Mouse (Mus musculus): ENCODE measurements at regions not wholly inside any gene's neighbourhood (a gene's known extent, or its start where the extent isn't known, plus 50 kb on each side); places are given as distances from the start of the nearest gene placed in this dataset.

DNA sequence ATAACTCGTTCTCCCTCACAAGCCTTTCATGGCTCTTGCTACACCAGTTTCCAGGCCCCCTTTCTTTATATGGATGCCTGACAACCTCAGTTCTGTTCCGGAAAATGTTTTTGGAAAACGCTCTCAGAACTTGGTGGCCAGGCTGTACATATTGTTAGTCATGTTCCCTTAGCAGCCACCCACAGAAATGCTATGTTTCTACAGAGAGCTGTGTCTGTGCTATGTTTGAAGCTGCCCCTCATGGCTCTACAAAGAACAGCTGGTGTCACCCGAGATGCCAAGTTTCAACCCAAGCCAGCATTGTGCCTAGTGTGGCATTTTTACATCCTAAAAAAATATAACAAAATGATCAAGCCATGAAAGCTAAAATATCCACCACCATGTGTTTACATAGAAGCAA lies 175.0 kb upstream of the Sphkap start:
- Histone ChIP-seq H3K36me3 (no peaks in the 10 kb centered on the region), H3K4me2 (no peak overlapping the region), H3K9ac (no peak overlapping the region), H3K9me3 (no peaks in the 10 kb centered on the region), H3K27ac (no peak overlapping the region), H3K27me3 (no peaks in the 10 kb centered on the region), H3K4me3 (no peak overlapping the region), H3K4me1 (replicated peaks) (no peaks in the 10 kb centered on the region)
- no peak for ATAC-seq (ENCODE audit: low FRiP score)
- WGBS = 84% methylated on average over 4 of the region's 4 CpGs

DNA sequence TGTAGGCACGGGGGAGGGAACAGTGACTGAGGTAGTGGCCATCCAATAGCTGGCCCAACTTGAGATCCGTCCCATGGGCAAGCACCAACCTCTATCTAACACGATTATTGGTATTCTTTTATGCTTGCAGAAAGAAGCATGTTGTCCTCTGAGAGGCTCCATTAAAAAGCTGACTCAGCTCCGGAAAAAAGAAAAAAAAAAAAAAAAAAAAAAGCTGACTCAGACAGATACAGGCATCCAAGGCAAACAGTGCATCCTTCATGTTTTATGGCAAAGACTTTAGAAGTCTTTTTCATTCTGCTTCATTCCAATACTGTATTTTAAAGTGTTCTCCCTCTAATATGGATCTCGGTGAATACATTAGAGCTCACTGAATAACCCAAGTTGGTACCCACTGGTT lies 162.0 kb upstream of the Sphkap start:
- Histone ChIP-seq H3K4me2 (no peak overlapping the region), H3K9me3 (no peaks in the 10 kb centered on the region), H3K27me3 (no peaks in the 10 kb centered on the region), H3K36me3 (no peaks in the 10 kb centered on the region), H3K27ac (no peak overlapping the region), H3K4me3 (no peak overlapping the region), H3K9ac (no peak overlapping the region), H3K4me1 (replicated peaks) (no peaks in the 10 kb centered on the region)
- WGBS = 91% methylated on average over 5 of the region's 5 CpGs
- ATAC-seq (ENCODE audit: low FRiP score) = no peak

DNA sequence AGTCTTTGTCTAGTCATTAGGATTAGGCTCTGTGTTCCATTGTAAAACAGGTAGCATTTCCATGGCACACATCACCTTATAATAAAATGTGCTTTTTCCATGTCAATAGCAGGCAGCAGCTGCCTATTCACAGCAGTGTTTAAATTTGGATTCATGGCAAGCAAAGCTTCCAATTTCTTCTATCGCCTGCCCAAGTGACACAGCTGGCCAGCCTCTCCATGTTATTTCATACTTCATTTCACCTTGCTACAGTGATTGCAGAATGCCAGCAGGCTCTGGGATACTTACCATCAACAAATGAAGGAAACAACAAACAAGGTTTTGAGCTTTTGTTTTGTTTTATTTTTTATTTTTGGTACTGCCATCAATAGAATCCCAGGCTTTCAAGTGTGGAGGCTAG lies 160.7 kb upstream of the Sphkap start:
- Histone ChIP-seq H3K4me2 (no peak overlapping the region), H3K27me3 (no peaks in the 10 kb centered on the region), H3K9me3 (no peaks in the 10 kb centered on the region), H3K4me3 (no peak overlapping the region), H3K4me1 (replicated peaks) (no peaks in the 10 kb centered on the region), H3K9ac (no peak overlapping the region), H3K27ac (no peak overlapping the region), H3K36me3 (no peaks in the 10 kb centered on the region)
- 69% methylated on average over 1 of the region's 1 CpGs for WGBS
- no peak for ATAC-seq (ENCODE audit: low FRiP score)

DNA sequence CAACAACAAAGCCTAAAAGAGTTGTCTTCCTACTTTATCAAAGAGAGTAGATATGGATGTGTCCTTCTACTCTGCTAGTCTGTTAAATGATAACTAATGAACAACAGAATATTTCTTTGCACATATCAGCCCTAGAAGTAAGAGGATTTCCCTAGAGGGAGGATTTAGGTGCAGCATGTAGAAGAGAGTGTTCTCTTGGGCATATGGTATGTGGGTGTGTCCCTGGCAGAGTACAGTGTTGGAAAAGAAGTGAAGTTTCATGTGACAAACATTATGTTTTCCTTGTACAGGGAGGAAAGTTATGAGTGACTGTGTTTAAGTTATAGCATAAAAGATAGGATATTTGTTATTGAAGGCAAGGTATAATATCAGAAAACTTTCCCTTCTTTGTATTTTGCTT lies 143.6 kb upstream of the Sphkap start:
- ATAC-seq (ENCODE audit: low FRiP score) = no peak
- Histone ChIP-seq H3K9ac (no peak overlapping the region), H3K4me1 (replicated peaks) (no peaks in the 10 kb centered on the region), H3K9me3 (no peaks in the 10 kb centered on the region), H3K27me3 (no peaks in the 10 kb centered on the region), H3K4me2 (no peak overlapping the region), H3K36me3 (no peaks in the 10 kb centered on the region), H3K27ac (no peak overlapping the region), H3K4me3 (no peak overlapping the region)

DNA sequence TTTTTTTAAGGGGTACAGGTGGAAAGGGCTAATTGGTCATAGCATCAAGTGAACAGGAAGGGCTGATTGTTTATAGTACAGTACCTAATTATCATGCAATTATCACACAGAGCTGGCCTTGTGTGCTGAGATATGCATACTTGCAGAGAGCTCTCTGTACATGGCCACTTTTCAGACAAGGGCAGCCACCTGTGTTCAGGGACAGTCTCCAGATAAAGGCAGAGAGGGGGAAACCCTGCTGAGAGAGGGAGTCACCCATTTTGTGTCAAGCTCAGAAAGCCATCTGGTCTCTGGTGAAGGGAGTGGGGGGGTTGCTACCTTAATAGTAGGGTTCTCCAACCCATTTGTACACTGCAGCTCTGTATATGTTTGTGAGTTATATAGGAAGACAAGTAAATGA lies 127.5 kb upstream of the Sphkap start:
- no peak for ATAC-seq (ENCODE audit: low FRiP score)
- no peaks in the 10 kb centered on the region for H3K9me3 ChIP-seq
- no peak overlapping the region for H3K27ac ChIP-seq
- no peaks in the 10 kb centered on the region for H3K36me3 ChIP-seq
- H3K9ac ChIP-seq = no peak overlapping the region
- H3K27me3 ChIP-seq = no peaks in the 10 kb centered on the region
- no peaks in the 10 kb centered on the region for H3K4me1 ChIP-seq (replicated peaks)
- no peak overlapping the region for H3K4me2 ChIP-seq
- no peak overlapping the region for H3K4me3 ChIP-seq

DNA sequence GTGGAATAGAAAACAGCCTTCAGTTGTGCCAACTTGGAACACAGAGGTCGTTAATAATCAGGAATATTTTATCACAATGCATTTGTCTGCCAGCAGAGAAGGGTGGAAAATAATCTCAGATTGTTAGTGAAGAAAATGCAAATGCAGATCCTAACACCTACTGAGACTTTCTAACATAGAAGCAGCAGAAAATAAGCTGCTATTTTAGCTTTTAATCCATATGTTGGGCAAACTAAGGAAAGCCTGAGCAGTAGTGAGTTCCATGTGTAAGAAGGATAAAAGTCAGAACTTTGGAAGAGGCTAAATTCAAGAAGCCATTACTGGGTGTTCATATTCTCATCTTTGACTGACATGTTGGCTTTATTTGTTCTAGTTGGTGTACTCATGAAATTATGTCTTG lies 119.8 kb upstream of the Sphkap start:
- no peaks in the 10 kb centered on the region for H3K4me1 ChIP-seq (replicated peaks)
- no peaks in the 10 kb centered on the region for H3K36me3 ChIP-seq
- ATAC-seq (ENCODE audit: low FRiP score) = no peak
- no peak overlapping the region for H3K9ac ChIP-seq
- H3K27ac ChIP-seq = no peak overlapping the region
- H3K4me3 ChIP-seq = no peak overlapping the region
- H3K27me3 ChIP-seq = no peaks in the 10 kb centered on the region
- no peaks in the 10 kb centered on the region for H3K9me3 ChIP-seq
- 53% methylated on average over 1 of the region's 1 CpGs for WGBS
- H3K4me2 ChIP-seq = no peak overlapping the region

DNA sequence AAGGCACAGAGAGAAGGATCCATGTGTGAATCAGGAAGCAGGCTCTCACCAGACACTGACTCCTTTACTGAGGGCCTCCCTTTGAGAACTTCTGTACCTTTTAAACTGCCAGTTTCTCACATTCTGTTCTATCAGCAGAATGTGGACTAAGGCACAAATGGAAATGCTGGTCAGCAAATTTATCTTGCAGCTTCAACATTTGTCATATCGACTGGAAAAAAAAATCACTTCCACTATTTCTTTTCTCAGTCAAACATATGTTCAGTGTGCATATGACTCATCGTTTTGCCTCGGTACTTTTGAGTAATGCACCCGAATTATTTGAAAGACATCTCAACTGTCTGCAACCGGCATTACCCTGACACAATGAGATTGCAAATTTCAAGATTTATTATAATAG lies 101.4 kb upstream of the Sphkap start:
- Histone ChIP-seq H3K9ac (no peak overlapping the region), H3K4me2 (no peak overlapping the region), H3K9me3 (no peaks in the 10 kb centered on the region), H3K4me3 (no peak overlapping the region), H3K27ac (no peak overlapping the region), H3K4me1 (replicated peaks) (no peaks in the 10 kb centered on the region), H3K27me3 (no peaks in the 10 kb centered on the region), H3K36me3 (no peaks in the 10 kb centered on the region)
- WGBS = 88% methylated on average over 5 of the region's 5 CpGs
- ATAC-seq (ENCODE audit: low FRiP score) = no peak

DNA sequence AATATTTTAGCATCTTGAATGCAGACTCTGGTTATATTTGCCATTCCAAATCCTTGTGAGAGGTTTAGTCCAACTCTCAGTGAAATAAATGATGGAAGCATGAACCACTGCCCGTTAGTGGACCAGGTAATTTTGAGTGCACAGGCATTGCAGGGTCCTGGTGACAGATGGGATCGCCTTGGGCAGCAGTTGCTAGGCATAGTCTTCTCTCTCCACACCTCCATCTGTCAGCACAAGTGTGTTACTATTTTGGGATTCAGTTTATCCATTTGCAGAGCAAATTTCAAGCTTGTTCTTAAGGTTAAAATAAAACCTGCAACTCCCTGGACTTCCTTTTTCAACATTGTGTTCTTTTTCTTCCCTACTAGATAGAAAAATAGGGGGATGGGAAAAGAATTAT lies 97.4 kb upstream of the Sphkap start:
- Histone ChIP-seq H3K9me3 (no peaks in the 10 kb centered on the region), H3K4me3 (no peak overlapping the region), H3K4me2 (no peak overlapping the region), H3K36me3 (no peaks in the 10 kb centered on the region), H3K4me1 (replicated peaks) (no peaks in the 10 kb centered on the region), H3K27me3 (no peaks in the 10 kb centered on the region), H3K27ac (no peak overlapping the region), H3K9ac (no peak overlapping the region)
- no peak for ATAC-seq (ENCODE audit: low FRiP score)
- WGBS = 73% methylated on average over 2 of the region's 2 CpGs

DNA sequence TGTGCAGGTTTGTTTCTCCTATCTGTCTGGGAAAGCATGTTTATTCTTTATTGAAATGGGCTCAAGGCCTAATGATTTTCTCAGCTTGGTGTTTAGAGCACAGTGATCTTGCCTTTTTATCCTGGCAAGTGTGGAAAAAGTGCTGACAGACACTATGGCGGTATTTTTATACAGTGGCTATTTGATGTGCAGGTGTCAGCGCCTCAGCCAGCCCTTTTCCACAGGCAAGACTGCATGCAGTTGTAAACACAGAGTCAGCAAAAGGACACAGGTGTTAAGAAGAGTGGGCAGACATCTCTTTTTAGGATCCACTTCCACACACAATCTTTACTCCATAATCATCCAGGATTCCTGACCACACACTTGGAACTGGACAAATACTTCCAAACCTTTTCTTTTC lies 88.9 kb upstream of the Sphkap start:
- WGBS = 82% methylated on average over 2 of the region's 2 CpGs
- H3K27ac ChIP-seq = no peak overlapping the region
- H3K4me2 ChIP-seq = no peak overlapping the region
- no peaks in the 10 kb centered on the region for H3K9me3 ChIP-seq
- H3K9ac ChIP-seq = no peak overlapping the region
- H3K4me1 ChIP-seq (replicated peaks) = no peaks in the 10 kb centered on the region
- H3K4me3 ChIP-seq = no peak overlapping the region
- no peak for ATAC-seq (ENCODE audit: low FRiP score)
- H3K27me3 ChIP-seq = no peaks in the 10 kb centered on the region
- H3K36me3 ChIP-seq = no peaks in the 10 kb centered on the region

DNA sequence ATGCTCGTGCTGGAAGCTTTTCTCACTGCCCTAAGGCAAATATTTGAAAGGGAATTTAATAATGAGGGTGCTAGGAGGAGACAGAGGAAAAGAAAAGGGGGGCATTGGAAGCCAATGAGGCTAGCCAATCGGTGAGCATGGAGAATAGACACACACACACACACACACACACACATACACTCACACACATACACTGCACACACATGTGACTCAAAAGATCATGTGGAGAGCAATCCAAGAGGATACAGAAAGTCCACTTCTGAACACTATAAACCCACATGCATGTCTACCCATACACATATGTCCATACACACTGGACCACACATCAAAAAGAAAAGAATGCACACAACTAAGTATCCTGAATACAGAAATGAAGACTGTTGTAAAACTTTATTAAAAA lies 88.4 kb upstream of the Sphkap start:
- H3K36me3 ChIP-seq = no peaks in the 10 kb centered on the region
- H3K4me2 ChIP-seq = no peak overlapping the region
- WGBS = 51% methylated on average over 2 of the region's 2 CpGs
- H3K9ac ChIP-seq = no peak overlapping the region
- no peaks in the 10 kb centered on the region for H3K9me3 ChIP-seq
- no peaks in the 10 kb centered on the region for H3K27me3 ChIP-seq
- no peak for ATAC-seq (ENCODE audit: low FRiP score)
- H3K4me3 ChIP-seq = no peak overlapping the region
- no peak overlapping the region for H3K27ac ChIP-seq
- H3K4me1 ChIP-seq (replicated peaks) = no peaks in the 10 kb centered on the region

DNA sequence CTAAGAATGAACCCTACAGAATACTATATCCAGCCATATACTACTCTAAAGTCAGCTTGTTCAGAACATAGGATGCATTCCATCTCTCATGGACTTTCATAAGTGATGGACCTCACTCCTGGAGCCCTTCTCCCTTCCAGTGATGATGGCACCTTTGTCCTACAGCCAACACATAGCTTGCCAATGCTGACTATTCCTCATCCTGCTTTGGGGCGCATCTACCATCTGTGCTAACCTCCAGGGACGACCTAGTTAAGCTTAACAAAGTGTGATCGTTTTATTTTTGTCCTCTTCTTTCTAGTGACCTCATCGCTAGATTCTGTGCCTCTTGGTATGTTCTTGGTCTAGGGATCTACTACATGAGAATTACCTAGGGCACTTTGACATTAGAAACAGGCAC lies 87.0 kb upstream of the Sphkap start:
- no peaks in the 10 kb centered on the region for H3K4me1 ChIP-seq (replicated peaks)
- H3K9me3 ChIP-seq = no peaks in the 10 kb centered on the region
- no peak for ATAC-seq (ENCODE audit: low FRiP score)
- H3K36me3 ChIP-seq = no peaks in the 10 kb centered on the region
- no peak overlapping the region for H3K4me3 ChIP-seq
- no peak overlapping the region for H3K9ac ChIP-seq
- 83% methylated on average over 4 of the region's 4 CpGs for WGBS
- no peak overlapping the region for H3K4me2 ChIP-seq
- H3K27me3 ChIP-seq = no peaks in the 10 kb centered on the region
- no peak overlapping the region for H3K27ac ChIP-seq

DNA sequence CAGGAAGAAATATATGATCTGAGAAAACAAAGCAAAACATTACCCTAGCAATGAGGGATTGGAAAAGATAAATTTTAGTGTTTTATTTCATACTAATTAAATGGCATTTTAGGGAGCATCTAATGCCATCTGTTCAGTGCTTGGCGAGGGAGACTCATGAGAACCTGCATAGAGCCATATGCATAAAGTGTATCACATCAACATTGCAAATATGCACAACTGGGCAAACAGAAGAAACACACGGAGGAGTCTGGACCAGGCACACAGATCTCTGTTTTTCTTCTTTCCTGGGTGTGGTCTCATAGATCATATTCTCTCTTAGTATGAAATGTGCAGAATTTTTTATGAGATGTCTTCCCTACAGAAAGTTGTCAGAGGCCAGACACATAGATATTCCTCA lies 71.1 kb upstream of the Sphkap start:
- no peak for ATAC-seq (ENCODE audit: low FRiP score)
- no peak overlapping the region for H3K4me2 ChIP-seq
- H3K9me3 ChIP-seq = no peaks in the 10 kb centered on the region
- no peaks in the 10 kb centered on the region for H3K36me3 ChIP-seq
- H3K4me3 ChIP-seq = no peak overlapping the region
- no peak overlapping the region for H3K9ac ChIP-seq
- no peaks in the 10 kb centered on the region for H3K4me1 ChIP-seq (replicated peaks)
- WGBS = 82% methylated on average over 2 of the region's 2 CpGs
- no peaks in the 10 kb centered on the region for H3K27me3 ChIP-seq
- no peak overlapping the region for H3K27ac ChIP-seq

Measured in hindbrain, embryonic 13.5 days (tissue).